Mouse (Mus musculus): ENCODE data around the gene Arntl.
A peak's percentile ranks its signal among the peaks of the same experiment; 100 is the strongest.
"Not testable (repeated sequence)": the region's sequence is repeated elsewhere in the genome, so short reads cannot be mapped to it uniquely, and the experiment has no call there.

Arntl gene

GRCm38 (mm10) chr7:113251554-113251953 is 44.3 kb downstream of the Arntl start:
- DNase-seq (ENCODE audit: low spot score) = no peak

- no peak for DNase-seq (ENCODE audit: low spot score)
These were observed 46.6 kb downstream of the Arntl start for GRCm38 (mm10) chr7:113253777-113254405.

GRCm38 (mm10) chr7:113256046-113256445 is 48.8 kb downstream of the Arntl start:
- DNase-seq (ENCODE audit: low spot score) = peak; percentile 71

GRCm38 (mm10) chr7:113258430-113258829 is 51.2 kb downstream of the Arntl start:
- no peak for DNase-seq (ENCODE audit: low spot score)

- no peak for DNase-seq (ENCODE audit: low spot score)
These were observed 53.3 kb downstream of the Arntl start for GRCm38 (mm10) chr7:113260321-113261167.

GRCm38 (mm10) chr7:113261690-113262089 is 54.4 kb downstream of the Arntl start:
- DNase-seq (ENCODE audit: low spot score) = no peak

GRCm38 (mm10) chr7:113262510-113263467 is 55.5 kb downstream of the Arntl start:
- not testable (repeated sequence) for DNase-seq (ENCODE audit: low spot score)

GRCm38 (mm10) chr7:113263990-113264389 is 56.7 kb downstream of the Arntl start:
- DNase-seq (ENCODE audit: low spot score) = no peak

- DNase-seq (ENCODE audit: low spot score) = peak; percentile 73
These were observed 61.0 kb downstream of the Arntl start for GRCm38 (mm10) chr7:113268287-113268686.

- DNase-seq (ENCODE audit: low spot score) = no peak
These were observed 61.8 kb downstream of the Arntl start for GRCm38 (mm10) chr7:113269081-113269480.

- DNase-seq (ENCODE audit: low spot score) = no peak
These were observed 62.7 kb downstream of the Arntl start for GRCm38 (mm10) chr7:113269921-113270320.

- peak; percentile 29 for DNase-seq (ENCODE audit: low spot score)
These were observed 63.3 kb downstream of the Arntl start for GRCm38 (mm10) chr7:113270551-113270950.

- DNase-seq (ENCODE audit: low spot score) = no peak
These were observed 63.7 kb downstream of the Arntl start for GRCm38 (mm10) chr7:113270991-113271390.

GRCm38 (mm10) chr7:113272338-113272997 is 65.2 kb downstream of the Arntl start:
- DNase-seq (ENCODE audit: low spot score) = no peak

GRCm38 (mm10) chr7:113277245-113277644 is 70.0 kb downstream of the Arntl start:
- DNase-seq (ENCODE audit: low spot score) = no peak

- DNase-seq (ENCODE audit: low spot score) = no peak
These were observed 71.2 kb downstream of the Arntl start for GRCm38 (mm10) chr7:113278493-113278892.

GRCm38 (mm10) chr7:113279246-113279645 is 72.0 kb downstream of the Arntl start:
- DNase-seq (ENCODE audit: low spot score) = no peak

- no peak for DNase-seq (ENCODE audit: low spot score)
These were observed 78.1 kb downstream of the Arntl start for GRCm38 (mm10) chr7:113285405-113285804.

- no peak for DNase-seq (ENCODE audit: low spot score)
These were observed 81.9 kb downstream of the Arntl start for GRCm38 (mm10) chr7:113289211-113289610.

GRCm38 (mm10) chr7:113291741-113292140 is 84.5 kb downstream of the Arntl start:
- no peak for DNase-seq (ENCODE audit: low spot score)

- DNase-seq (ENCODE audit: low spot score) = no peak
These were observed 84.9 kb downstream of the Arntl start for GRCm38 (mm10) chr7:113292193-113292592.

- no peak for DNase-seq (ENCODE audit: low spot score)
These were observed 87.3 kb downstream of the Arntl start for GRCm38 (mm10) chr7:113294598-113294997.
